Mouse (Mus musculus) kidney, adult 2 months (tissue): ENCODE results near the gene Rmnd1.

ENCODE experiments used
- CTCF ChIP-seq: fragments of 200-500 bp; conservative IDR thresholded peaks from 2 replicates; pipeline ENCODE4 v1.5.1; 2011; ENCODE audit warnings: low read depth, mild to moderate bottlenecking, control low read depth, low read length, moderate library complexity, mixed read lengths; ENCODE audit not compliant: insufficient read depth, insufficient read length
- POLR2A ChIP-seq: fragments of 200-500 bp; IDR thresholded peaks from one replicate; pipeline ENCODE4 v1.6.1; 2011; ENCODE audit warnings: low read depth, low read length, control low read depth

- TF ChIP-seq CTCF, result no peak
- TF ChIP-seq POLR2A, result no peak
Measured at GRCm38 (mm10) chr10:4473591-4473993, 41.4 kb upstream of the Rmnd1 start.
